Mouse (Mus musculus): ENCODE data around the gene Hs3st3b1. TPM values are rescaled to one million over a fixed set of nuclear protein-coding genes. Genes with fewer than 3 reads are reported as not detected.
A peak's percentile ranks its signal among the peaks of the same experiment; 100 is the strongest.

The Hs3st3b1 gene
- polyA plus RNA-seq, 1 experiment from 2014 or later, result 4.8 TPM

DNA sequence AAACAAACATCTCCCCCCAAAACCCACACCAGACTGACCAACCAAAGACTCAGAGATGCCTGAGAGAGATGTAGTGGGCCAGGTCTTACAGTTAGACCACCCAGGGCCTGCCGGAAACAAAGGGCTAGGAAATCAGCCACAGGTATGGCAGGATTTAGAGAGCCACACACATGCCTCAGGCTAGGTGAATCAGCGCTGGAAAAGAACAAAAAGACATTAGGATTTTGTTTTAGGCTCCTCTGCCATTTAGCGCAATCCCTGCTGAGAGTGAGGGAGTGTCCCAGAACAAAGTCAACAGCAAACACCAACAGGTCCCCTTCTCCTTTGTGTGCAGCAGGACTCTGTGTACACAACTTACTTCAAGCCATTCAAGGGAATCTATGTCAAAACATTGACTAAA lies 14.6 kb upstream of the Hs3st3b1 start:
- no peak overlapping the region for H3K4me3 ChIP-seq (ENCODE audit: low read length)
- no peaks in the 10 kb centered on the region for H3K36me3 ChIP-seq (ENCODE audit: control insufficient read depth, insufficient read depth, low read length)

DNA sequence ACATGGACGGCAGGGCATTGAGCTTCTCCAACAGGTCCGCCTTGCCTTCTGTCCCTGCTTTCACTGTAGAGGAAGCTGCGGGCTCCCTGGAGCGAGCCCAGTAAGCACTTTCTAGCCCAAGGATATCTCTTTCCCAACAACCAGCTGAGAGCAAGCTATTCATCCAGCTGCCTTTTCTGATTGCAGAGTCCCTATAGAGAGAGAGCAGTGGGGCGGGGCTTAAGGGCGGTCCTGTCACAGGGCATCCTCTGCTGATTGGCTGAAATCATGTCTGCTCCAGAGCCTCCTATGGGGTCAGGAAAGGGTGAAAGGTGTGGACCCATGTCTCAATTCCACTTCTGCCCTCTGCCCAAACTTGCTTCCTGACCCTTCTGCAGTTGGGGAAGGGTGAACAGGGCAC lies 4.8 kb upstream of the Hs3st3b1 start:
- H3K9me3 ChIP-seq (ENCODE audit: control insufficient read depth, low read length), result no peaks in the 10 kb centered on the region
- peaks cover 14% of the 10 kb centered on the region for H3K4me1 ChIP-seq (ENCODE audit: control insufficient read depth, insufficient read depth, low read depth, low read length)
- no peak overlapping the region for H3K27ac ChIP-seq (ENCODE audit: low read depth, low read length)
- peaks cover 22% of the 10 kb centered on the region for H3K27me3 ChIP-seq (replicated peaks; ENCODE audit: control insufficient read depth, insufficient read depth, low read length)
- no peak overlapping the region for H3K9ac ChIP-seq (ENCODE audit: low read depth, low read length)
- no peak overlapping the region for H3K4me2 ChIP-seq (ENCODE audit: low read length)
- no peak for ATAC-seq
- WGBS, result 80% methylated on average over 6 of the region's 6 CpGs
- no peak overlapping the region for H3K4me3 ChIP-seq (ENCODE audit: low read length)
- no peaks in the 10 kb centered on the region for H3K36me3 ChIP-seq (ENCODE audit: control insufficient read depth, insufficient read depth, low read length)

More for the DNA sequence above, 14.6 kb upstream of the Hs3st3b1 start:
- ATAC-seq, result no peak
- Histone ChIP-seq H3K4me1 (ENCODE audit: control insufficient read depth, insufficient read depth, low read depth, low read length) (no peaks in the 10 kb centered on the region), H3K4me2 (ENCODE audit: low read length) (no peak overlapping the region), H3K27ac (ENCODE audit: low read depth, low read length) (no peak overlapping the region), H3K9me3 (ENCODE audit: control insufficient read depth, low read length) (no peaks in the 10 kb centered on the region), H3K27me3 (replicated peaks; ENCODE audit: control insufficient read depth, insufficient read depth, low read length) (peaks cover 2% of the 10 kb centered on the region; the same call in 1 of the 2 replicates), H3K9ac (ENCODE audit: low read depth, low read length) (no peak overlapping the region)
- 33% methylated on average over 3 of the region's 3 CpGs for WGBS

DNA sequence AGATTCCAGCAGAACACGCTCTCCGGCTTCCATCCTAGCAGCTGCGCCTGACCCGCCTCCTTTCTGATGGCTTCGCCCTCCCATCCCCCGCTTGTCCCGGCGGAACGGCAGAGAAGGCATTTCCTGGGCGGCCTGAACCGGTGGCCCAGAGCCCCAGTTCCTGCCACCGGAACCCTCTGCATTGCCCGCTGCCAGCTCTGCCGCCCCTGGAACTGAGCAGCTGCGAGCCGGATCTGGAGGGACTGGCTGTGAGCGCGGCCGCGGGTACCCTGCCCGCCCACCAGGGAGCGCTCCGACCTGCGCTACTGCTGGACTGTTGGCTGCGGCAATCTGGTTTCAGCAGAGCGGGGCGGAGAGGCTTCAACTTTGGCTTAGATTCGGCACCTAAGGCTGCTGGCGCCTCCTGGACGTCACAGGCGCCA lies 3.1 kb upstream of the Hs3st3b1 start:
- peak overlapping the region; percentile 13; the same call in 1 of the 2 replicates for H3K9ac ChIP-seq (ENCODE audit: low read depth, low read length)
- H3K4me3 ChIP-seq (ENCODE audit: low read length), result peak overlapping the region; percentile 32
- H3K4me1 ChIP-seq (ENCODE audit: control insufficient read depth, insufficient read depth, low read depth, low read length), result peaks cover 26% of the 10 kb centered on the region
- peak; percentile 28; the same call in 1 of the 2 replicates for ATAC-seq
- under 1% methylated on average over 31 of the region's 31 CpGs for WGBS
- H3K36me3 ChIP-seq (ENCODE audit: control insufficient read depth, insufficient read depth, low read length), result no peaks in the 10 kb centered on the region
- H3K27ac ChIP-seq (ENCODE audit: low read depth, low read length), result no peak overlapping the region
- H3K9me3 ChIP-seq (ENCODE audit: control insufficient read depth, low read length), result no peaks in the 10 kb centered on the region
- peak overlapping the region; percentile 55 for H3K4me2 ChIP-seq (ENCODE audit: low read length)
- peaks cover 28% of the 10 kb centered on the region for H3K27me3 ChIP-seq (replicated peaks; ENCODE audit: control insufficient read depth, insufficient read depth, low read length)

DNA sequence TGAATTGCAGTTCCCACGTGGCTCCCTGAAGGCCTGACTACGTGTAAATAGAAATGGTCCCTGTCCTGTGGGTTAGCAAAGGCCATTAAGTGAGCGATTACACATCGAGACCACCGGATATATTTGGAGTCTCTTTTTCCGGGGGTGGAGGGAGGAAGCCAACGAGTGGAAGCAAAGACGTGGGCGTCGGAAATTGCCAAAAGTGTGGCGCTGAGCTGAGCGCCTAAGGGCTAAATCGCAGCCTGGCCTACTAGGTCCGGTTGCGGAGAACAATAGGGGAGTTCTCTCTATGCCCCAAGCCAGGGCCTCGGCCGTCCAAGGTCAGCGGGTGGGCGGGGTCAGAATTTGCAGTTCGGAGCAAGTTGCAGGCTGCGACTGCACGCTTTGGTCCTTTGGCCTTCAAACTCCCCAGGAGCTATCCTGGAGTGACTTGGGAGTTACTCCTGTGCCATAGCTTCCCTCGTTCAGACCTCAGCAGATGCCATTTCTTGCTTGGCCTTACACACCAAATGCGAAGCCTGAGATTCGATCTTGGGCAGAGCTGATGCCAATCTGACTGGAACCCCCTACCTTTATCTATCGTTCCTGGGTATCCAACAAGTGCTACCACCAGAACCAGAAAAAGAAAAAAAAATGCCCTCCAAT lies 2.3 kb upstream of the Hs3st3b1 start:
- no peaks in the 10 kb centered on the region for H3K36me3 ChIP-seq (ENCODE audit: control insufficient read depth, insufficient read depth, low read length)
- H3K9ac ChIP-seq (ENCODE audit: low read depth, low read length), result no peak overlapping the region; the same call in 1 of the 2 replicates
- H3K4me2 ChIP-seq (ENCODE audit: low read length), result no peak overlapping the region; the same call in 1 of the 2 replicates
- ATAC-seq, result no peak
- H3K4me3 ChIP-seq (ENCODE audit: low read length), result no peak overlapping the region; the same call in 1 of the 2 replicates
- peaks cover 28% of the 10 kb centered on the region for H3K27me3 ChIP-seq (replicated peaks; ENCODE audit: control insufficient read depth, insufficient read depth, low read length)
- no peaks in the 10 kb centered on the region for H3K9me3 ChIP-seq (ENCODE audit: control insufficient read depth, low read length)
- 6% methylated on average over 26 of the region's 26 CpGs for WGBS
- no peak overlapping the region for H3K27ac ChIP-seq (ENCODE audit: low read depth, low read length)
- peaks cover 28% of the 10 kb centered on the region for H3K4me1 ChIP-seq (ENCODE audit: control insufficient read depth, insufficient read depth, low read depth, low read length)

DNA sequence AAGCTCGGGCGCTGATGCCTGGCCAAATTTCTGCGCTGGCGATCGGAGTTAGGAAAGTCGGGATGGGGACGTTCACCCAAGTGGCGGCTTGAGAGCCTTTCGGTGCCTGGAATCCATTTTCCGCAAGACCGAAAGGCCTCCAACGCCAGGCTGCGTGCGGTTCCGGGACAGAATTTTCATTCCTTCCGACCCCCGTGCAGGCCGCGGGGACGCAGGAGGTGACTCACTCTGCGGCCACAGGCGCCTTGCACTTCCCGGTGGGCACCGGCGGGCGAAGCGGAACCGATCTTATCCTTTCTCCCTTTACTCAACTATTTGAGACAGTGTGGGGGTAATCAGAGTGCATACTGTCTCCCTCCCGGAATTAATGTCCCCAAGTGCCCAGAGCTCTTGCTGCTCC lies 1.3 kb upstream of the Hs3st3b1 start:
- H3K9me3 ChIP-seq (ENCODE audit: control insufficient read depth, low read length), result no peaks in the 10 kb centered on the region
- no peak overlapping the region for H3K27ac ChIP-seq (ENCODE audit: low read depth, low read length)
- WGBS, result under 1% methylated on average over 29 of the region's 29 CpGs
- H3K27me3 ChIP-seq (replicated peaks; ENCODE audit: control insufficient read depth, insufficient read depth, low read length), result peaks cover 28% of the 10 kb centered on the region
- 0 out of 2 replicates have a peak overlapping the region, but pooled peaks have one; percentile 2 for H3K9ac ChIP-seq (ENCODE audit: low read depth, low read length)
- no peaks in the 10 kb centered on the region for H3K36me3 ChIP-seq (ENCODE audit: control insufficient read depth, insufficient read depth, low read length)
- H3K4me2 ChIP-seq (ENCODE audit: low read length), result peak overlapping the region; percentile 89
- peaks cover 30% of the 10 kb centered on the region for H3K4me1 ChIP-seq (ENCODE audit: control insufficient read depth, insufficient read depth, low read depth, low read length)
- no peak for ATAC-seq
- H3K4me3 ChIP-seq (ENCODE audit: low read length), result peak overlapping the region; percentile 23

DNA sequence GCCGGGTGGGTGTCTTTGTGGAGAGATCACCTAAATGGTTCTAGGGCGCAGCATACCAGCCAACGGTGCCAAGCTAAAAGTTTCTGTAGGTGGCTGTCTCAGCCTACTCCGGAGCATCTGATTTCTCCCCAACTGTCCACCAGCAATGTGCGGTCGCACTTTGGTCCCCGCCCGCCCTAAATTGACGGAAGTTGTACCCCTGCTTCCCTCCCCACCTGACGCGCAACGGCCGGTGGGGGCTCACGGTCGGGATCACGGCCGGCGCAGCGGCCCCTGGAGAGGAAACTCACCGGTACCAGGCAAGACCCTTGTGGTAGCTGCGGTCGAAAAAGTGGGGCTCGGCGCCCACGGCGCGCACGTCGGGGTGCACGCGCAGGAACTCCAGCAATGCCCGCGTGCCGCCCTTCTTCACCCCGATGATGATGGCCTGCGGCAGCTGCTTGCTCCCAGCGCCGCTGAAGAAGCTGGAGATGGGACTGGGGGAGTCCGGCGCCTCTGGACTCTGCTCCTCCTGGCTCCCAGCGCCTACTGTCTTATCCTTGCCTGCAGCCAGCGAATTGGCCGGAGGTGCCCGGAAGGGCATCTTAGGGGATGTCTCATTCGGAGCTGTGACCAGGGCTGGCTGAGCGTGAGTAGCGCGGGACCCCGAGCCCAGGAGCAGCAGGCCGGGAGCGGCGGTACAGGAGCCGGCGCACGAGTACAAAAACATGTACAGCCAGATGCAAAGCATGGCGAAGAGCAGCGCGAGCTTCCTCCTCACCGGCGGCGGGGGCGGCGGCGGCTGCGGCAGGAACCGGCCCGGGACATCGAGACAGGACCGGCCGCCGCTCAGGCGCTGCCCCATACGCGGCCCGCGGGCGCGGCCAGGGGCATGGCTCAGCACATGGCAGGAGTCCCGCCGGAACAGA lies 792 bp downstream of the Hs3st3b1 start:
- Histone ChIP-seq H3K4me1 (ENCODE audit: control insufficient read depth, insufficient read depth, low read depth, low read length) (peaks cover 30% of the 10 kb centered on the region), H3K27me3 (replicated peaks; ENCODE audit: control insufficient read depth, insufficient read depth, low read length) (peaks cover 38% of the 10 kb centered on the region)

DNA sequence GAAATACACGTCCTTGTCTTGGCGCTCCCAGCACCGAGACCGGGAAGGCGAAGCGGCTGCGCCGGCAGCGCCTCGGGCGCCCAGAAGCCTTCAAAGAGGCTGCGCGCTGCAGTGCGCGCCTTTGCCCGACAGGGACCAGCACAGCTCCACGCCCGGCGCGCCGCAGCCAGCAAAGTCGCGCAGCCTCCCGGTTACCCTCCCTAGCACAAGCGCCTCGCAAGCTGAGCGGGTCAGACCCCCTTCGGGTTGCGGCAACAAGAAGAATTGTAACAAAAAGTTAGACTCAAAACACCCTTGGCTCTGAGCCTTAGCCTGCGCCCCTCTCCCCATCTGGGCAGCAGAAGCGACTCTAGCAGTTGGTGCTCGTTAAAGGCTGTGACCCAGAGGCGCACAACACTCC lies 1.6 kb downstream of the Hs3st3b1 start:
- Histone ChIP-seq H3K4me3 (ENCODE audit: low read length) (peak overlapping the region; percentile 56), H3K4me2 (ENCODE audit: low read length) (peak overlapping the region; percentile 89), H3K27me3 (replicated peaks; ENCODE audit: control insufficient read depth, insufficient read depth, low read length) (peaks cover 34% of the 10 kb centered on the region), H3K36me3 (ENCODE audit: control insufficient read depth, insufficient read depth, low read length) (no peaks in the 10 kb centered on the region), H3K9me3 (ENCODE audit: control insufficient read depth, low read length) (no peaks in the 10 kb centered on the region), H3K27ac (ENCODE audit: low read depth, low read length) (no peak overlapping the region), H3K9ac (ENCODE audit: low read depth, low read length) (peak overlapping the region; percentile 68), H3K4me1 (ENCODE audit: control insufficient read depth, insufficient read depth, low read depth, low read length) (peaks cover 30% of the 10 kb centered on the region)
- peak; percentile 72 for ATAC-seq
- WGBS, result 1% methylated on average over 33 of the region's 33 CpGs

More for the DNA sequence above, 792 bp downstream of the Hs3st3b1 start:
- ATAC-seq, result no peak
- Histone ChIP-seq H3K9me3 (ENCODE audit: control insufficient read depth, low read length) (no peaks in the 10 kb centered on the region), H3K4me2 (ENCODE audit: low read length) (peak overlapping the region; percentile 89), H3K27ac (ENCODE audit: low read depth, low read length) (peak overlapping the region; percentile 46), H3K36me3 (ENCODE audit: control insufficient read depth, insufficient read depth, low read length) (no peaks in the 10 kb centered on the region), H3K4me3 (ENCODE audit: low read length) (peak overlapping the region; percentile 56), H3K9ac (ENCODE audit: low read depth, low read length) (peak overlapping the region; percentile 68)
- under 1% methylated on average over 69 of the region's 80 CpGs for WGBS

DNA sequence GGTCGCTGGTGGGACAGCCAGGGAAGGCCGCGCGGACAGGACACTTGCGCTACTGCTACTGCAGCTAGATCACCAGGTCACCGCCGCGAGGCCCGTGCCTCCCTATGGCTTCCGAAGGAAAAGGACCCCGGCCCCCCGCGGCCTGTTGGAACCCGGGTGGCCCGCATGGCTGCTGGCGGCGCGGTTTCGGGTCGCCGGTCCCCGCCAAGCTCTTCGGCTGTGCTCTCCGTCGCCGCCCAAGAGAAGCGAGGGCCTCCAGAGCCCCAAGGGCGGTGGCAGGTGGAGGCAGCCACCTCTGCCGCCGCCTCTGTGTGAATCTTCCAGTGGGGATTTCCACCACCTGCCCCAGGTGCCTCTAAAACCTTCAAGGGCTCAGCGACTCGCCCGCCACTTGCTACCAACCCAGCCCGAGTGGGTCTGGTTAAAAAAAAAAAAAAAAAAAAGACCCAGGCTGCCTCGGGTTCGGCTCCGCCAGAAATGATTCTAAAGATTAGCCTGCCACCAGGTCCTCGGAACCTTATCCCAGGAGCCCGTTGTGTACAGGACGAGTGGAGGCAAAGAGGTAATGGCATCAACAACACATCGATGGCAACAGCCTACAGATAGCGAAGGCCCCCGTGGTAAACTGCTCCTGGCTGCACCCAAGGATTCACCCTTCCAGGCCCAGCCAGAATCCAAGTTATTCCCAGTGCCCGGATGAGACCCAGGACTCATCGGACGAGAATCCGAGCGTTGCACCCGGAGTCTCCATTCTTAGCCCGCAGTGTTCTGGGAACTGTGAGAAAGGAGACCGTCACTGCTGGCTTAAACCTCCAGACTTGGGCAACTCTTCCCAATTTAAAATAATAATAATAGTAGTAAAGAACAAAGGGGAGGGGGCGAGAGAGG lies 2.6 kb downstream of the Hs3st3b1 start:
- no peak for ATAC-seq
- H3K27ac ChIP-seq (ENCODE audit: low read depth, low read length), result no peak overlapping the region
- H3K4me2 ChIP-seq (ENCODE audit: low read length), result peak overlapping the region; percentile 89
- no peaks in the 10 kb centered on the region for H3K9me3 ChIP-seq (ENCODE audit: control insufficient read depth, low read length)
- peak overlapping the region; percentile 68 for H3K9ac ChIP-seq (ENCODE audit: low read depth, low read length)
- H3K4me1 ChIP-seq (ENCODE audit: control insufficient read depth, insufficient read depth, low read depth, low read length), result peaks cover 26% of the 10 kb centered on the region
- peak overlapping the region; percentile 56 for H3K4me3 ChIP-seq (ENCODE audit: low read length)
- 4% methylated on average over 52 of the region's 52 CpGs for WGBS
- H3K27me3 ChIP-seq (replicated peaks; ENCODE audit: control insufficient read depth, insufficient read depth, low read length), result peaks cover 23% of the 10 kb centered on the region
- H3K36me3 ChIP-seq (ENCODE audit: control insufficient read depth, insufficient read depth, low read length), result no peaks in the 10 kb centered on the region
